Mouse (Mus musculus): Measurements from ENCODE around the gene Cd300e.
A peak's percentile ranks its signal among the peaks of the same experiment; 100 is the strongest.

Gene Cd300e

DNA sequence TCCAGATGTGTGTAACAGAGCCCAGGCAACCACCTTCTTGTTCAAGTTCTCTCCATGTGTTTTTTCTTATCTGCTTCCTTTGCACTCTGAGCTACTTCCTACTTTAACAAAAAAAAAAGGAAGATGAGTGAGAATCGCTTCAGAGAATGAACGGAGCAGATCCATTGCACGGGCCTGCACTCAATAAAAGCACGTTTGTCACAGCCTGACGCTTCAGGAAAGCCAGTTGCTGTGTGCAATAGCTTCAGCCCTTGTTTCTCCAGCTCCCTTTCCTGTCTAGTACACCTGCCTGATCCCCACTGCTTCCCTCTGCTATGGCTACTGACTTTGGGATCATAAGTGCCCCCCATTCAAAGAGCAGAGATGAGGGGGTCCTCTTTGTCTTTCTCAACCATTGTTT is at the start of gene Cd300e:
Gene Cd300e, minus strand, starts transcription at position 101 of the 400 bp plus-strand sequence.
- DNase-seq, result no peak

DNA sequence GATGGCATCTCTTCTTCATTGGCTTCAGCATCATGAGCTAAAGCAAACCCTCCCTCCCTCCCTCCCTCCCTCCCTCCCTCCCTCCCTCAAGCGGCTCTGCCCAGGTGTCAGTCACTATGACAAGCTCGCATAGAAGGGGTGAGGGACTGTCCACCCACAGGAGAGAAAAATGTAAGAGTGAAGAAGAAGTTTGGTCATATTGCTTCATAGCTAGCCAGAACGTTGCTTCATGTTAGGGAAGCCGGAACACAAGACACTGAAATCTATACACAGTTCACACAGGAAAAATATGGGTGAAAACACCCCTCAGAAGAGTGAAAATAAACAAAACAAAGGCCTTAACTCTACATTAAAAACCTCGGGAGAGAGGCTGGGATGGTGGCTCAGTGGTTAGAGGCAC is 48.3 kb upstream of the Cd300e start:
- DNase-seq, result no peak

DNA sequence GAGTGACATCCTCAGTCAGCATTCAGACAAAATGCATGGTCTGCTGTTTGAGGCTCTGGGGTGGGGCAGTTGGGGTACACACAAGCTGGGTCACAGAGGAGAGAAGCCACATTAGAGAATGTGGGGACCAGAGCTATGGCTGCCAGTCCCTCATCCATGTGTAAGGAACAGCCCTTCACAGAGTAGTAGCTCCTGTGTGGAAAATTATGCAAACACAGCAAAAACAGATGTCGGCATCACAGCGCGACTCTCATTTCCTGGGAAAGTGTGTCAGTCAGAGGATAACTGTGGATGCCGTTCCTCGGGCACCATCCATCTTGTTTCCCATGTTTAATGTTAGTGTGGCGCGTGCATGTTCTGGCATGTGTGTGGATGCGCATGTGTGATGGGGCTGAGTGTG is 46.2 kb upstream of the Cd300e start:
- DNase-seq, result no peak

DNA sequence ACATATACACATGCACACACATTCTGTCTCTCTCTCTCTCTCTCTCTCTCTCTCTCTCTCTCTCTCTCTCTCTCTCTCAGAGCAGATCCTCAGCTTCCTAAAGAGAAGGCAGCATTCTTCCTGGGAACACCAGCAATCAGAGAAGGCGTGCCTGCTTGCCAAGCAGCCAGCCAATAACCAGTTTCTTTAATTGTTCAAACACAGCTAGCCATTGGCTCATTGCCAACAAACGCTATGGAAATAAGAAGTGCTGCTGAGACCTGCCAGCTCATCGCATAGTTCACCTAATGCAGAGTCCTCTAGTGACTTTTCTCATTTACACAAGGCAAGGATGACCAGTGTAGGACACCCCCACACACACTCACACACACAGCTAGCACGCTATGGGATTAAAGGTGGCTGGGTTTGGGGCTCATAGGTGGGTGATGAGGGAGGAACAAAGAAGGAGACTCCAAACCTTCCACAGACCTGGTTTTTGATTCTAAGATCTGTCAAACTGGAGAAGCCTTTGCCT is 45.5 kb upstream of the Cd300e start:
- DNase-seq, result no peak

DNA sequence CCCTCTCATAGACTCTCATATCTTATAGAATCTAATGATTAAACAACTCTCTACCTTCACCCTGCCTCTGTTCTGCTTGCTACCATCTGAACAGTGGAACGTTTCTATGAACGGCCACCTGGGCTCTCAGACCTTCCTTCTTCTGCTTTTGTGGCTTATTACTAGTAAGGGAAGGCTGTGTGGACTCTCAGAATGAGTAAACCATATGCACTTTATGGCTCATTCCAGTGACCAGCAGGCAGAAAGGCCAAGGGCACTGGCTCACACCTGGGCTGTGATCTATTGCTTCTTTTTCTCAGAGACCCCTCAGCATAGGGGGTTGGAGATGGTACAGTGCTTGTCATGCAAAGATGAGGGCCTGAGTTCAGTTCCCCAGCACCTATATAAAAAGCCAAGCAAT is 44.7 kb upstream of the Cd300e start:
- no peak for DNase-seq

DNA sequence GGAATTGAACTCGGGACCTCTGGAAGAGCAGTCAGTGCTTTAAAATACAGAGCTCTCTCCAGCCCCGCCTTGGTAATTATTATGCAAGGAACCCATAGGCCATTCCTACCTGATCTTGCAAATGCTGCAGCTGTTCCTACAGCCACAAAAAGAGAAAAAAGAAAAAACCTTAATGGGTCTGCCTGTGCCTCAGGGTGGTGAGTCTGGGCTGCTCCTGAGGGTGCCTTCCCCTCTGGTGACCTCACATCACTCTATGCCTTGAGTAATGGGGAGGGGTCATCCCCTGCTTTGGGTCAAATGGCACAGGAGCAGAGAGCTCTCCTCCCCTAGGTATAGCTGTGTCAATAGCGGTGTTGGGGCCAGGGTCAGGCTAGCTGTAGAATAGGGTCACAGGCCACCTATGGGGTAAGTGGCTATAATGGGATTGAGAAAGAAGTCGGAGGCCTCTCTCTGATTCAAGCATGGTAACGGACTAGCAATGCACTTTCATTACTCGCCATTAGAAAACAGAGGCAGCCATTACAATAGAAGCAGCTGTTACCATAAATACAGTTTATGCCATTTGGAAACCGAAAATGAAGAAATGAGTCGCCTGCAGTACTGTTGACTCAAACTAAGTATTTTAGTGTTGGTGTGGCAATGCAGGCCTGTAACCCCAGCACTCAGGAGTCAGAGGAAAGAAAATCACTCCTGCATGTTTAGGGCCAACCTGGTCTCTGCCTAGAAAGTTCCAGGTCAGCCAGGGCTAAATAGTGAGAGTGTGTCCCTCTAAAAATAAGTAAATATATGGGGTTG is 43.0 kb upstream of the Cd300e start:
- no peak for DNase-seq

DNA sequence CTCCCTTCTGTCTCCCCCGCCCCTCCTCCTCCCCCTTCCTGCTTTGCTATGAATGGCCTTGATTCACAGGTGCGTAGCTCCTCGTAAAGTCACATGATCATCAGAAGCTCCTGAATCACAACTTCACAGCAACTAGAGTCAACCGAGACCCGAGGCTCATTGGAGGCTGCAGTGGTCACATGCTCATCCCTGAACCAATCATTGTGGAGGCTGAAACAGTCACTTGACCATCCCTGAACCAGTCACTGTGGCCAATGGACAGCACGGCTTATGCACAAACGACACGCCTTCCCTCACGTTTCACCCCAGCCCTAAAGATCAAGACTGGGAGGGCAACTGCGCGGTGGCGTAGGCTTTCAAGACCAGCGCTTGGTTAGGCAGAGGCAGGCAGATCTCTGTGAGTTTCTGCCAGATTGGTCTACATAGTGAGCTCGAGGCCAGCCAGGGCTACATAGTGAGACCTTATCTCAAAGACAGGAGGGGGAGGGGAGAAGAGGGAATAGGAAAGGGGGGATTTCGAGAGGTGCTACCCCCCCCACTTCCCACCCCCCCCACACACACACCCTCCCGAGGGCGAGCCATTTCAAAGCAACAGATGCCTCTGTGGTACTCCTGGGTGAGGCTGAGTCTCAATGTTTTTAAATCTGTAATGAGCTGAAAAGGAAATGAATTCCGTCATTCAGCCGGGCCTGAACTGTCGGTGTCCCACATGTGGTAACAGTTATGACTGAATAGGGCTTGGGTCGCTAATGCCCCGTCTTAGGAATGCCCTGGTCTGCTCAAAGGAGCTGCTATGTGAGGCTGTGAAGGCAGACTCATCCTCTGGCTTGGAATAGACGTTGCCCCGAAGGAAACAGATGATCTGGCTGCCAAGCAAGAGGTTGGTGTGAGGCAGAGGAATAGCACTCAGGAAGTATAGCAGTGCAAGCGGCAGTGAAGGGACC is 41.8 kb upstream of the Cd300e start:
- no peak for DNase-seq

DNA sequence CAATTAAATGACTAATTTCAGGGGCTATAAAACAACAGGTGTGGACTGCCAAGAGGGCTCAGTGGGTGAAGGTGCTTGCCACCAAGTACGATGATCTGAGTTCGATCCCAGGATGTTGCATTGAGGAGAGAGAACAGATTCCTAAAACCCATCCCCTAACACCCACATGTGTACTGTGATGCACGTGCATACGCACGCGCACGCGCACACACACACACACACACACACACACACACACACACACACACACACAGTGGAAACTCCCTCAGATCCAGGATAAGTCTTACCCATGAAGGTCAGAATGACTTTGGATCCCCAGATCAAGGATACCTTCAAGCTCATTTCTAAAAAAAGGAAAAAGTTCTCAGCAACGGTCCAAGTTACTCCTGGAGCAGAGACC is 40.1 kb upstream of the Cd300e start:
- DNase-seq, result no peak

DNA sequence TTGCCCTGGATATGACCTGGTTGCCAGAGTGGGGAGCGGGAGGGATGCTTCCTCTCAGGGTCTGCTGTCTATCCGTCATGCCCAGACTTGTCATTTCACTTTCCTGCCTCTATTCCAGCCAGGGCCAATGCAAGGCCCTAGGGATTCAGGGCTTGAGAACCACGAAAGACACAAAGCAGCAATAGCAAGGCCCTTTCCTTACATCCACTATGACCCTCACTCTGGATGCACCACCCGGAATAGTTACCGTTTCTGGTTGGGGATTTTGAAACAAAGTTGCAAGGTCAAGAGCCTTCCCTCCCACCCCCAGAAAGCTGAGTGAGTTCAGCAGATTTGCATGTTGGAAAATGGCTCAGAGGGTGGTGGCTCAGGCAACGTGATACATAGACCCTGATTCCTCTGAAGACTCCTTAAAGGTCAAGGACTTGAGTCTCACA is 39.7 kb upstream of the Cd300e start:
- DNase-seq, result no peak

DNA sequence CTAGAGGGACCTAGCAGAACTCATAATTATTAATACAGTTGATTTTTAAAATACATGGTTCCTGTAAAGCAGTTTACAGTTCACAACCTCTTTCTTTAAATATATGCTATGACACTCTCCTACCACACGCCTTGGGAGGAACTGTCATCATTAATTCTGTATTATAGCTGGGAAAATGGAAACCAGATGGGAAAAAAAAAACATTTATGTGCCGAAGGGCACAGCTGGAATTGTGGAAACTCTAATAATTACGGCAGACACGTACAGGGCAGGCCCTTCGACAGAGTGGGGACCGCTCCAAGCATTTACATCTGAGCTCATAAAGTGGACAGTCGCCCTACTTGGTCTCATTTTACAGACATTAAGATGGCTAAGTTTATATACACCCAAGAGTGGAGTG is 38.8 kb upstream of the Cd300e start:
- DNase-seq, result no peak

DNA sequence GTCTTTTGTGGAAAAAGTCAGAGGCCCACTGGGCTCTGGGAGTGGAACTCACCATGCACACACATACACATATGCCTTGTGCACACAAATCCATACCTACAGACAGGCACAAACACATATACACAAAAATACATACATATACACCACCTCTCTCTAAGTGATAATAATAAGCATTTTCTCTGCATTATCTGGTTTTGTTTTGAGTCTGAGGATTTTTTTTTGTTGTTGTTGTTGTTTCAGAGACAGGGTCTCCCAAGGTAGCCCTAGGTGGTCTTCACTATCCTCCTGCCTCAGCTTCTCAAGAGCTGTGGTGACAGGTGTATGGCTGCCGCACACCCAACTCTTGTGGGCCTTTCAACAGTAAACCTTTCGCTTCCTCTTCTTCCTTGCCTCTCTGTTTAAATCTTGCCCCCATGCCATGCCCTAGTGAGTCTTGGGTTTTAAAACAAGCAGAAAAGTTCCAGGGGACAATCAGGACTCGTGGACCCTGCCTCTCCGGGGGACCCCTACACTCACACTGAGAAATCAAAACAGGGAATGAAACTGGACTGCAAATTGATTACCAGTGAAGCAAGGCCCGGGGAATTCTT is 38.1 kb upstream of the Cd300e start:
- no peak for DNase-seq

DNA sequence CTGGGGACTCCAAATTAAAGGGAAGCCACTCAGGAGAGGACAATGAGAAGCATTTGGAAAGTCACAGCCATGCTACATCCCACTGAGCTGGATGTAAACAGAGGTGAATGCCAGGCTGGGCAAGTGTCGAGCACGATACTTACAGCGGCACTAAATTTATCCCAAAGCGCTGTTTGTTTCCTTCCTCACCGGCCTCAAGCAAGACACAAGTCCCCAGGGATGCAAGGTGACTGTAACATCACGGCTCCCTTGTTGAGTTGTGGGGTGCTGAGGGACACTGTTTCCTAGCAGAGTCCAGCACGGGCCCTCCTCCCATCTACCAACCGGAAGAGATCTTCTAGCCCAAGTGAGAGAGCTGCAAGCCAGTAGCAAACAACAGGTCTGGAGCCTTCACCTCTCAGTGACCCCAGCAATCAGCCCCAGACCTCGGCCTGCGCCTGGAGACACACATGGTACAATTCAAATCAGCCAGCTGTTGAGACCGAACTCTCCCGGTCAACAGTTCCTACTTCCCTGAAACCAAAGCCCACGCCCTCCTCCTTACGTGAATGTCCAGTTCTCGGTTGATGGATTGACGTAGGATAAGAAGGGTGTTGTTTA is 37.4 kb upstream of the Cd300e start:
- DNase-seq, result no peak

DNA sequence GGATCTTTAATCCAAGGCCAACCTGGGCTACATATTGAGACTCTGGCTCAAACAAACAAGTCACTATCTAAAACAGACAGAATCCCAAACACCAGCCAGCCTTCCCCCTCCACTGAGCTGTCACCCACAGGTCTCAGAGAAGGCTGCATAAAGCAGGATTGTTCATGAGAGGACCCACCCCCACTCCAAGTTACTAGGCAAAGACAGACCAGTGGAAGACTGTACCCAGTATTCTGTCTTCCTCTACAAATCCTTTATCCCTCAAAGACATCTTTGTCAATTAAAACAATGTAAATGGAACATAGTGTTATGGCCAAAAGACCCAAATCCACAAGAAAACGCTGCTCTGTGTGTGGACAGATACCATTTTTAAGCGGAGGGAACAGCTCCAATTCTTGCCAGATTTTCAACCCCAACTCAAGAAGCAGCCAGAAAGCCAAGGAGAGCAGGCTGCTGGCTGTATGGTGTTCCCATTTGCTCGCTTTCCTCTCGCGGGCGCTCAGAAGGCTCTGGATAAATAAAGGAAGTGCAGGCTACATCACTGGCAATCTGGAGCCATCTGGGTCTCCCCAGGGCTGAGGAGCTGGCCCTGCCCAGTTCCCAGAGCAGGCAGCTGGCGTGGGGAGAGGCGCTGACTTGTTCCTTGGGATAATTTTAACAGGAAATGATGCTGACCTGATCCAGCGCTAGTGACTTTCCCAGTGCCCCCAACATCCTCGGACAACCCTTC is 36.4 kb upstream of the Cd300e start:
- DNase-seq, result peak; percentile 11

DNA sequence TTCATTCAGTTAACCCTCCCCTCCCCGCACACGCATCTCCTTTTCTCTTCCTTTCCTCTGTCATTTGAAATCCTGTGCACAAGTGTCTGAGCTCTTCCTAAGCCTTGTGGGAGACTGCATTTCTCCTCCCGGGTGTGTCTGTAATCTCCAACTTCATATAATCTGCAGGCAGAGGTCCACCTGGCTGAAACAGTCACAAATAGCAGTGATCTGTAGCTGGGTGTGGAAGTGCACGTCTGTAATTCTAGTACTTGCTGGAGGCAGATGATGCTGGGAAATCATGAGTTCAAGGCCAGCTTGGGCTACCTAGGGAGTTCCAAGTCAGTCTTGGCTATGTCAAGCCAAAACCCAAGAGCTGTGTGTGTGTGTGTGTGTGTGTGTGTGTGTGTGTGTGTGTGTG is 30.2 kb upstream of the Cd300e start:
- no peak for DNase-seq

DNA sequence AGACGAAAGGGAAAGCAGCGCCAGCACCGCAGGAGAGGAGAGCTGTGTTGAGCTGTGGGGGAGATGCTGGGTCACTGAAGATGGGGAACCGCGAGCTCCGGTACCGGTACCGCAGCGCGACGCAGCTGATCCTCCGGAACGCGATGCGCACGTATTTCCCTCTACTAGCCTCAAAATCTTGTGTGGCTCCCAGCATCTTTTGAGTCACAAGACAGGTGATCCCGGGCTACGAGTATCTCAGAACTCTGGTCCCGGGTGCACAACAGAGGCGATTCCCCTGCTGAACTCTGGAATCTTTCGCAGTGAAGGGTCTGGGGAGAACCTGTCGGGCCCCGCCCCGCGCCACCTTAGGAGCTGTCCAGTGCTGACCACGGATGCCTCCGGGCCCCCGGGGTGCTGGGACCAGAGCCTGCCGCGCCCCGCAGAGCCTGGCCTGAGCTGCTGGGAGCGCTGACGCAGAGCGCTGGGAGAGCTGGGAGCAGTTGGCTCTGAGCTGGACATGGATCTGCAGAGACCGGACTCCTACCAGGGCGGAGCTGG is 29.5 kb upstream of the Cd300e start, which contains the start of gene Rab37:
Gene Rab37, plus strand, starts transcription at position 70 of the 540 bp plus-strand sequence.
- DNase-seq, result peak; percentile 40

DNA sequence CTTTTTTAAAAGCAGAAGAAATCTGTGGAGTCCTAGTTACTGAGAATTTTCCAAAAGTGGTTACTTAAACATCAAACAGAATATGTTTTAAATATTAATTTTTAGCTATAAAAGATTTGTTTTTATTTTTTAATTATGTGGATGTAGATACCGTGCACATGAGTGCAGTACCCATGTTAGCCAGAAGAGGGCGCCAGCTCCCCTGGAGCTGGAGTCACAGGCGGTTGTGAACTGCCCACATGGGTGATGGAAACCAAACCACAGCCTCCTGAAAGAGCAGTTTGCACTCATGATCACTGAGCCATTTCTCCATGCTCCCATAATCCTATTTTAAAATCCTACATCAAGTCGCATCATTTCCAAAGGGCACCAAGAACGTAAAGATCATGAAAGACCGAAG is 27.9 kb upstream of the Cd300e start:
- DNase-seq, result no peak

DNA sequence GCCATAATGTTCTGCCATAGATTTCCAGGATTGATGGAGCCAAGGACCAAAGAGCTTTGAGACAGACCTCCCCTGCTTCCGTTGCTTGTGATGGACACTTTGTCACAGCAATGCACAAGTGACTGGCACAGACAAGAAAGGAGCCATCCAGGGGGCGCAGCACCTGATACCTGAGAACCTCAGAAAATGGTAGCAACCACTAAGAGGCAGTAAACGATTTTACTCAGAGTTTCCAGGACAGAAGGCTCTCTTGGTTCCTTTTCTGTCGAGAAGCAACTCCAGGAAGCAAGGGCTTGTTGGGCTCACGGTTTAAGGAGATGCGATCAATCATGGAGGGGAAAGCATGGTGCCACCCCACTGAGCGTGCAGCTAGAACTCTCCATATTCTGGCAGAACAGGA is 24.2 kb upstream of the Cd300e start:
- no peak for DNase-seq

DNA sequence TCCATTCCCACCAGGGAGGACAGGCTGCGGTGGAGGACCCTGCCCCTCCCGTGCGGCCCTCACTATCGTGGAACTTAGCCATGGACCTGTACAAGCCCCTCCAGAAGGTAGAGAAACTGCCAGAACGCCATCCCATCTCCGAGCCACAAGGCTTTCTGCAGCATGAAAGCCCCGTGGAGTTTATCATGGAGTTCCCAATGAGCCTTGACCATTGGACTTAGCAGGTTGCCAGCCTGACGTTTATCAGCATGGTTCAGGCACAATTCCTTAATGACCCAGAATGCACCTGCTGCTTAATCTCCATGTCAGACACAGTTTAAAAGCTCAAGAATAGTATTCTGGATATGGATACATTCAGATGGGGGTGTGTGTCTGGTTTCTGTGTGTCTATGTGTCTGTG is 23.1 kb upstream of the Cd300e start:
- DNase-seq, result no peak

DNA sequence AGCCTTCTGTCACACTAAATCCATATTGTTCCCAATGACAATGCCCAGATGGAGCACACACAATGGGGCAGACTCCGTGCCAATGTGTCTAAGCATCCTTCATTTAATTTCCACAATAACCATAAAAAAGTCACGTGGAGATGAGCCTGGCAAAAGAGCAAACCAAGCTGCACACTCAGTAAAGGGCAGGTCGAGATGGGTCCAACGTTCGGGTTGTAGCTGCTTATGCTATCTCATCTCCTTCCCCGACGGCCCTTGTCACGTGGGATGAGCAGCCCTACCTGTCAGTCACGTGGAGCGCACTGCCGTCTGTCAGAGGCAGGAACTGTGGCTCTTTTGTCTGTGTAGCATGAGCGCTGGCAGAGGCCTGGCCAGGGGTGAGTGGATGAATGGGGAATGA is 22.6 kb upstream of the Cd300e start:
- no peak for DNase-seq

DNA sequence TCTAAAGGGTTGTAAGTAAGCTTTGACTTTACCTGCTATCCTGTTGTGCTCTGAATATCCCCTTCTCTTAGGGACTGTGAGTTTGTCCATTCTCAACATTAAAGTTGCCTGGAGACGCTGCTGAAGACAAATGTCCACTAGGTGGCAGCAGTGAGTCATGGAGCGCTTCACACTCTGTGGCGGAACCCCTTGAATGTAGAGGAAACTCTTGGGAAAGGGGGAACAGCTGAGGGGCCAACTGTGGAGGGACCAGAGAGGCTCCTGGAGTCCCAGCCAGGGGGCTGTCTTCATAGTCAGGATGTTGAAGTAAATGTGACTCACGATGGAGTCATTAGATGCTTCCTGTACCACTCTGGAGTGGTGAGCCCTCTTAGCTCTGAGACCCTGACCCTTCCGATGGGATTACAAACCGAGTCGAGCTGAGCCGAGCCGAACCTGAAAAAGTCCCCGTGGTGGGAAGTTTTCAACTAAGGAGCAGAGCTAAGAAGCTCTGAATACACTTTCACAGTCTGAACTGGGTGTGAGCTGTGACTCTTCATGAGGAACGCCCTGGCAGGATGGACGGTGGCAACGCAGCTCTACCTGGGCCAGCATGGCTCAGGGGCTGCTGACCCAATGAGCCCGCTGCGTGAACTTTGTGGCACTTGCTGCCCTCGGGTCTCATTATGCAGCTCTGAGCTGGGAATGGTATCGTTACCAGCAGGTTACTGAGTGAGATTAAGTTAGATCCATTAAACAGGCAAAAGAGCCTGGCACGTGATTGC is 21.6 kb upstream of the Cd300e start:
- peak; percentile 67 for DNase-seq

DNA sequence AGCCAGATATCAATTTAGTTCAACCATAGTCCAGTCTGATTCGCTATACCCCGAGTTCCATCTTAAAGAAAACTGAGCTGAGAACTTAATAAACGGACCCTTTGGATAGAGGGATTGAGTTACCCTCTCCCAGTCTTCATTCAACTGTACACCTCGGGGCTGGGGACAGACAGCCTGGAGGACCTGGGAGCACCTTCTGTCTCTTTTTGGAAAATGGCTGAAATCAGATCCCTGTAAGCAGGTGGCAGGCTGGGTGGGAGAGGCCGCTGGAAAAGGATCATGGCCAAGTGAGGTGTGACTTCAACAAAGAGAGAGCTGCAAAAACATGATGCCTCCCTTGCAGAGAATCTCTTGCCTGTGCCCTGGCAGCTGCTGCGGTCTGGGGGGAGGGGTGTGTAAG is 20.2 kb upstream of the Cd300e start:
- DNase-seq, result no peak

Measured in kidney, postnatal 14 days (tissue).